Mouse (Mus musculus) megakaryocyte, adult 5-6 weeks (primary cell): ENCODE measurements around the gene March1. TPM values are rescaled to one million over a fixed set of nuclear protein-coding genes. Genes with fewer than 3 reads are reported as not detected.
"Not testable (repeated sequence)": the region's sequence is repeated elsewhere in the genome, so short reads cannot be mapped to it uniquely, and the experiment has no call there.

ENCODE experiments used
- ATAC-seq: 2 replicates; pipeline ENCODE4 v1.8.0; 2016; ENCODE audit warnings: mild to moderate bottlenecking, inconsistent platforms; ENCODE audit not compliant: poor library complexity, severe bottlenecking
- total RNA-seq, 2 experiments: library from RNA; stranded (forward) in 1 of 2; stranded (reverse) in 1 of 2; fragments of 153-499, 151-499 nt in 1 of 2; fragments of 221-1000, 200-1000 nt in 1 of 2; gene quantifications; 2 replicates each; pipeline versions ENCODE4 v1.2.3 to v1.2.4; 2015 to 2017

The March1 gene
- total RNA-seq, 2 experiments from 2014 or later: 91.5 to 95.9 TPM

DNA sequence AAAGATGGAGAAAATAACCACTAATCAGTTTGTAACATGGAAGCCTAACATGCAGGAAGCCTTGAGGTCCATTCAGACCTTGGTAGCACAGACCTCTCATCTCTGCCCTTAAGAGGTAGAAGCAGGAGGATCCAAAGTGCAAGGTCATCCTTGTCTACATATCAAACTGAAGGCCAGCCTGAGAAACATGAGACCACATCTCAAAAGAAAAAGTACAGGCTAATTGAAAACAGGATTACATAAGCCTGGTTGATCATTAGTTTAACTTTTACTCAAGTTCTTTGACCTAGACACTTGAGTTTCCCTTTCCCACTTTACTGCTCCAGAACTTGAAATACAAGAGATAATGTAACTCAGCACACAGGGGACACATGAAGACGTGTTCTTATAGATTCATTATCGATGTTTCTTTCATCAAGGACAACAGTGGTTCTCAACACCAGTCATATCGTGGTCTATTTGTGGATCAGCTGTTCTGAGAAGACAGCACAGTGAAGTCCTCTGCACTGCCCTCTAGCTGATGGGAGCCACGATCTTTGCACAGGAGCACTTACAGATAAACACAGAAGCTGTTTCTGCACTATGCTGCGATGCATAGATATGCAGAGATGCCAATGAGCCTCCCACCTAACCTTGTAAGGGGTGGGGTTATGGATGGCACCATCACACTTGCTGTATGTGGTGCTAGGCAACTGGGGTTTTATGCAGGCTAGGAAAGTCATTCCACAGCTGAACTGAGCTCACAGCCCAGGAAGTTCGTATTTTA is 789.1 kb downstream of the March1 start:
- no peak for ATAC-seq

DNA sequence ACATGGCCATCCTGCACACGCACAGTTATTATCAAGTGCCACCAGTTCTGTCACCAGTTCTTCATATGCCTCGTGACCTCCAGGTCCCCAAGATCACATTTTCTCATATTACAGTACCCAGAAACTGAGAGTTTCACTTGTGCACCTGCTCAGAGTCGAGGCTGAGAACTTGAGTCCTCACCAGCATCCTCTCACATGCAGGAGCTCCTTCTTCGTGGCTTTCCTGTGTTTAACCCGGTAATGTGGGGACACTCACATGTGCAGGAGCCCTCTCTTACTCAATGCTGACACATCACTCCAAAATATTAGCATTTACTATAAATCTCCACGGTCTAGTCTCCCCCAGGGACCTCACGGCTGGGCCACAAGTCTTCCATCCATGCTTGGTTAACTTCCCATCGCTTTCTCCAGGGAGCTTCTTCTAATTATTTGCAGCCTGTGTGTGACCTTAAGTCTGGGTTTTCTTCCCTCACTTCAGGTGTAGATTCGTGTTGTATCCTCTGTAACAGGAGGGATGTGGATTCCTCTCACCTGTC is 792.4 kb downstream of the March1 start:
- ATAC-seq: no peak

DNA sequence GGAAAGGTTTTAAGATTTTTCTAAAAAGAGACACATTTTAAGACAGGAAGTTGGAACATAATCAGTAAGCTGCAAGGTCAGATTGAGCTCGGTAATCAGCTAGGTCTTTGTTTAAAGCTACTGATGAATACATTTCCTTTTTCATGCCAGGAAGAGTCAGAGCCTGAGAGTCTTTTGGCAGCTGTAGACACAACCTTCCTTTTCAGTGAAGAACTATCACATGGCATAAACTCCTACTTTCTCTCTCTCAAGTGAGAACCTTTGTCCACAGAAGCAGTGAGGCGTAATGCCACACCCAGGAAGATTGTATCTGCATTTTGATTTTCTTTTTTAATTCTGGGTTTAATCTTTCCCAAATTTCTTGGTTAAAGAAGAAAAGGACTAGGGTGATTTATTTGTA is 795.4 kb downstream of the March1 start:
- no peak for ATAC-seq

DNA sequence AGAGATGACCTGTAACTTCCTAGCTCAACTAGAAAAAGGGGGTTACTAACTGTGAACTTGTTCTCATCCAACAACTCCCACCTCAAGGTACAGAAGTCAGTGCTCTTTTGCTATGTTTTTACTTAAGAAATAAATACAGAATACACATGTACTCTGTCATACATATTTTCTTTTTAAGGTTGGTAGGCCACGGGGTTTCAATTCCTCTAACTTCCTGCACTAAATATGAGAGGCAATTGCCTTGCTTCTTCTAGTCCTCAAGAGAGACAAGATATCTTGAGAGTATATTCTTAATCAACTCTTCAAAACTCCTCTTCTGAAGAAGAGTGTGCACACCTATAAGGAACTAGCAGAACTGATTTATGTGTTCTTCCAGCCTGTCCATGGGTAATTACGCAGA is 797.5 kb downstream of the March1 start:
- peak; percentile 24; the same call in 1 of the 2 replicates for ATAC-seq

DNA sequence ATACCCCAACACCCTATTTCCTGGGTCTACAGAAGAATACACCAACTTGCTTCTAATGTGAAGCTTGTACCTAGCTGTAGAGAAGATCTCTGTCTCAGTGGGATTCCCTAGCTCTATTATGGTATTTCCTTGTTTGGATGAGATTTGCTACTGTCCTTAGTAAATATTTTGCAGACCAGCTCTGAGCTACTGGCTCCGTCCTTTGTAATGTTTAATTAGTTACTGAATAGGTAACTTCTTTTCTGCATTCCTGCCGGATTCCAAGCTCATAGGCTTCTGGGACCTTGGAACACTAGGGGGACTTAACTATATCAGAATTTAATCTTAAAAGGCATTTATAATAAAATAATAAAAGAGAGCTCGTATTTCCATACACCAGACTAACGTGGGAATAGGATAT is 799.9 kb downstream of the March1 start:
- not testable (repeated sequence) for ATAC-seq

DNA sequence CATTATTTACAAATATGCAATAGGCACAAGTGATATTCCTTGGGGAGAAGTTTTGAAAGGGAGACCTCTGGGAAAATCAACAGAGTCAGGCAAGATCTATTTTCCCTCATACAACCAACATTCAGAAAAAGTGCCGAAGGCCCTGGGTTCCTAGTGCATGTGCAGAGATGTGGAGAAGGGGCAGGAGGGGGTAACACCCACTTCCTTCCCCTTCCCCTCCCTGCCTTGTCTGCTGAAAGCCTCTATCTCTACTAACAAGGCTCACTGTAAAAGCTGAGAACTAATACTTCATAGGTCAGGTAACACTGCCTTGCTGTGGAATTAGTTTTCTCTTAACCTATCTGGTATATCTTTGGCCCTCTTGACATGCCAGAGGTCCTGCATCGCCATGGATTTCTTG is 812.9 kb downstream of the March1 start:
- peak; percentile 51; the same call in 1 of the 2 replicates for ATAC-seq

DNA sequence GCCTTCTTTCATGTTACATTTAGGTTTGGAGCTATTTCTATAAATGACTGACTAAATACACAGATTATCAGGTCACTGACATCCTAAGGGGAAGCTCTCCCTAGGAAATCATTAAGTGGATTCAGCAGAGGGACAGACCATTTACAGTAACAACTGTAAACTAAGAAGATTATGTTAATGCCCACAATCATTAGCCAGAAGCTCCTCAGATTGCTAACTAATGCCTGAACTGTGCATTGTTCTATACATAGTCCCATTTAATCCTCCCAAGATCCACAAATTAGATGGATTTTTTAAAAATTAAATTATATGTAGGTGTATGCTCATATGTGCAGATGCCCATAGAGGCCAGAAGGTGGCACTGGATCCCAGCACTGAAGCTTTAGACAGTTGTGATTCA is 815.9 kb downstream of the March1 start:
- ATAC-seq: no peak

DNA sequence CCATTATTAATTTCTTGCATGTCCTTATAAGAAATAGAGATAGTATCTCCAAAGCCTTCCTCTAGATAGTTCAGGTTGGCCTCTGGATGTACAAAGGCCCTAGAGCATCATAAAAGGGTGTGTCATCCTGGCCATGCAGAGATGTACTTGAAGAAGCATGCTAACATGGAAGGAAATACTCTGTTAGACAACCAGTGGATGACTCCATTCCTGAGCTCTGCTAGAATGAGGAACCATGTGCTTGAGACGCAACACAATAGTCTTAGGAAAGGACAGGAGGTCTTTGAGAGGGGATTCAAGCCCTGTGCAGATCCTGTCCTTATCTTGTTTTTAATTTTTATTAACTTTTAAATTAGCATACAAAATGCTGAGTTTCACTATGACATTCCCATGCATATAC is 819.1 kb downstream of the March1 start:
- ATAC-seq: peak; percentile 77

DNA sequence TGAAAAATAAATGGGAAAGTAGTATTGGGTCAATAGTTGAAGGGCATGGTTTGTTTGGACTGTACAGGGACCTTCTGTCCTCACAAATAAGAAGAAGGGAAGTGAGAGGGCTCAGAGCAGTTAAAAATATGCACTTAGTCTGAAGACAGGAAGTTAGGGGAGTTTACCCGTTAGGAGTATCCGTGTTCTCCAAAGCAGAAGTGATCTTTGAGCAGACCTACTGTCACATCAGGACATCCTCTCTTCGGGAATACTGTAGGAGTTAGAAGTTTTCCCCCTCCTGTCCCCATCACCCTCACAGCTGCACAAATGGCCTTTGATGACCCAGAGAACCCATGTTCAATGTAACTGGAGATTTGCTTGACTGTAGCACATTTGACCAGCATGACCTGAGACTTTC is 820.2 kb downstream of the March1 start:
- peak; percentile 73 for ATAC-seq

DNA sequence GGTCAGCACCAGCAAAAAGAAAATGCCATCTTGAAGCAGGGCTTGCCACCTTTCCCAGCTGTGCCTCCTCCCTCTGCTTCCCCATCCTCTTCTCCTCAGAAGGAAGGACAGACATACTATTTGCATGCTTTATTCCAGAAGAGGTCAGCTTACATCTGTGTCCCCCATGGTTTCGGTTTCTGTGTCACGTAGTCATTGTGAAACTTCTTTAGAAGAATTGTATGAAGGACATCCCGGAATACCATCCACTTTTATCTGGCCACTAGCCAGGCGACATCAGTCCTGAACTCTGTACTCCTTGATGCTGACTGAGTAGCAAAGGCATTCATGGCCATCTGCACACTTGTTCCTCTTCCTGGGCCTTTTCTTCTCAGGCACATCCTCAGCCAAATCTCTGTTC is 820.8 kb downstream of the March1 start:
- peak; percentile 28 for ATAC-seq

DNA sequence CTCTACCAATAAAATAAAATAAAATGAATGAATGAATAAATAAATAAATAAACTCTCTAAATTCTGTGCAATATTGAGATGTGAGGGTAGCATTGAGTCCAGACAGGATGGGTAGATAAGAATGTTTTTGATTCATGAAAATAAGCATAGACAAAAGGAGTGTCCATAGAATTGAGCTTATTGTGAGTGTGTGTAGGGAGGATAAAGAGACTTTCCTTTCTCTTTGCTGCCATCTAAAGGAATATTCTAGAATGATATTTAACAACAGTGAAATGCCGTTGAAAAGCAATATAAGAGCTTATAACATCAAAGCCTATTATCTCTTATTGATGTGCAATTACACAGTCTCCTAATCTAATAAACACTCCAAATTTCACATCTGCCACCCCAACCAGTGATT is 823.4 kb downstream of the March1 start:
- no peak for ATAC-seq

DNA sequence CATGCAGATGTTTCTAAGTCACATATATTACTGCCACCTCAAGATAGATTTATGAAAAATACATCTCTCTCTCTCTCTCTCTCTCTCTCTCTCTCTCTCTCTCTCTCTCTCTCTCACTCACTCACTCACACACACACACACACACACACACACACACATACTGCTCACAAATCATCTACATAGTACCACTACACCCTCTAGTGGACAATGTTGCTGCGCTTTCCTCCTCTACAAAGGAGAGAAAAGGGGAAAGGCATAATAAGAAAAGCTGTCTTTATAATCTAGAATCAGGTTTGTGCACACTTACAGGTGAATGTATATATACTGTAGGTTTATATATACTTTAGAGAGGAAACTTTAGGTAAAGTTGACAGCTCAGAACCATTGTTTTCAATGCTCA is 825.1 kb downstream of the March1 start:
- ATAC-seq: no peak

DNA sequence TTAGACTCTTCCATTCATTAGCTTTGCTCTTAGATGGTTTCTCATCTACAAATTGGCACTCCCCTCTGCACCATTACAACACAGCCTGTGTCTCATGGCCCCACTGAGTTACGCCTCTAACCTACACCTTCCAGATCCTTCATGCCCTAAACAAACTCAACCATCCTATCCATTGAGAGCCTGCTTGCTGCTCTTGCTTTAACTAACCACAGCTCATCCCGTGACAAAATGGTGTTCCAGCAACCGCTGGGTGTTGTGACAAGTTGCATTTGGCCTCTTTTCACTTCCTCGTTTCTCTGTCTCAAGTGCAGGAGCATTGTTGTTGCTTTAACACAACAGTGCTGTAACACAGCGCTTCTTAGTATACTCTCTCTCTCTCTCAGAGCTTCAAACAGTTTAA is 826.4 kb downstream of the March1 start:
- peak; percentile 84 for ATAC-seq

DNA sequence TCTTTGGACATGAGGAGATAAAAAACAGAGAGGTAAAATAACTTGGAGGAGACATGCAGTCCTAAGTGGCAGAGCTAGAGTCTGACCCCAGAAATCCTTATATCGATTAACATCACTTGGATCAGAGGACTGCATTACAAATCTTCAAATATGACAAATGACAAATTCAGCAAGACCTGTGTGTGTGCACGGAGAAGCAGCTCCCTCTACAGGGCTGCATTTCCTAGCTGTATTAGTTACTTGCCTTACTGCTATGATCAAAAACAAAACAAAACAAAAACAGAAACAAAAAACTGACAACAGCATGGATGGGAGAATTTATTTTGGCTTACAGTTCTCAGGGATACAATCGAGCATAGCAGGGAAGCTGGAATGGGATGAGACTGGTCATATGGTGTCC is 827.7 kb downstream of the March1 start:
- ATAC-seq: no peak

DNA sequence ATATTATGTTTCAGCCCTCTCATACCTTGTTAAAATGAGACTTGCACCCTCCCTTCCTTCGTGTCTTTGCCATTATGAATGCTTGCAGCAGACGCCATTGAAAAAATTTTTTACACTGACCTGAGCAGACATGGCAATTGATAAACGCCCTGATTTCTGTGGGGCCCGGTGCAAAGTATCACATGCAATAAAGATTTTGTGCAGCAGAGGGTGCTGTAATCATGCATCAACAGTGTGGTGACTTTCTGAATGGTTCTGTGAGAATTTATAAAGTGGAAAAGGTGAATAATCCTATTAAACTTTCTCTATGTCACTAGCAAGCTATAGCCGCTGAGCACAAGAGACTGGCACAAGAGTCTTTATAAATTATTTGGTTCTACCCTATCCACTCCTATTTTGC is 833.0 kb downstream of the March1 start:
- ATAC-seq: peak; percentile 67

DNA sequence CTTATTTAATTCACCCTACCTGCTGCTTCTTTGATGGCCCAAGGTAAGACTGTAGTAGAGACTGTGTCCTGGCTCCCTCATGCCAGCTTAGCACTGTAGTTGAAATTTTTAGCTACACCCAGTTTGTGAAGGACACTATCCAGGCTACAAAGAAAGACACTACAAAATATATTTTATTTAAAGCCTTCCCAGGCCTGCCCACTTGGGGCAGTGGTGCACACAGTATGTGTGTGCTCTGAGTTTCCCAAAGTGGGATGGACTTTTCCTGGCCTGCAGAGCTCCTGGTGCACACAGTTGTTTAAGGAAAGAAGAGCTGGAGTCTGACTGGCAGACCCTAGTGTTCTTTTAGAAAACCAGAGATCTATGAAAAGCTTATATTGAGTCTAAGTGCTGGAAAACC is 839.4 kb downstream of the March1 start:
- ATAC-seq: 0 out of 2 replicates have a peak, but pooled peaks have one; percentile 49

DNA sequence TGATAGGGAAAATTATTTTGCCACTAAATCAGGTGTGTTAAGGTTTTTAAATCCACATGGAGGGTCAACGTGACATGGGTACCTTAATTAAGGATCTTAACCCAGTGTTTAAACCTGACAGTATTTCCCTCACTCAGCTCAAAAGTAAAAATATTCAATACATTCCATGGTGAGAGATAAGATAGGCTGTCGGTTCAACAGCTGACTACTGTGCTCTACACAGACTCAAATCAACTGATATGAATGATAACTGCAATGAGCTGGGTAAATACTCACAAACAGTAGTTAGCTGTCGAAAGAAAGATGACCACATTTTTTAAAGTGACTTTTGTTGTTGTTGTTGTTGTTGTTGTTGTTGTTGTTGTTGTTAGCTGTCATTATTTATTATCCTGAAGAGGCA is 852.1 kb downstream of the March1 start:
- no peak for ATAC-seq

DNA sequence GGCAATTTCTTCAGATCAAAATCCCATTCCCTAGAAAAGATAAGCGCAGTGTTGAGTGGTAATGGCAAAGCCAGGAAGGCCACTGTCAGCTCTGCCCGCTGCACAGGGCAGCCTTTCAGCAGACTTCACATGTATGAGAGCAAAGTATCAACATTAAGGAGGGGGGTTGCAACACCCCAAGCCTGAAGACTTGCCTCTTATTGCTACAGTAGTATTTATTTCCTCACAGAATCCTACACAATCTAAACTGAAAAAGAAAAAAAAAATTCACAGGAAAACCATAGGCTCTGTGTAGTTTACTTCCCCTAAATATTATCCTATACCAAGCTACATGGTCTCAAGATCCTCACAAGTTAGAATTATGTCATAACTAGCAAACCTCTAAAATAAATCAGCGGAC is 859.2 kb downstream of the March1 start:
- ATAC-seq: no peak

DNA sequence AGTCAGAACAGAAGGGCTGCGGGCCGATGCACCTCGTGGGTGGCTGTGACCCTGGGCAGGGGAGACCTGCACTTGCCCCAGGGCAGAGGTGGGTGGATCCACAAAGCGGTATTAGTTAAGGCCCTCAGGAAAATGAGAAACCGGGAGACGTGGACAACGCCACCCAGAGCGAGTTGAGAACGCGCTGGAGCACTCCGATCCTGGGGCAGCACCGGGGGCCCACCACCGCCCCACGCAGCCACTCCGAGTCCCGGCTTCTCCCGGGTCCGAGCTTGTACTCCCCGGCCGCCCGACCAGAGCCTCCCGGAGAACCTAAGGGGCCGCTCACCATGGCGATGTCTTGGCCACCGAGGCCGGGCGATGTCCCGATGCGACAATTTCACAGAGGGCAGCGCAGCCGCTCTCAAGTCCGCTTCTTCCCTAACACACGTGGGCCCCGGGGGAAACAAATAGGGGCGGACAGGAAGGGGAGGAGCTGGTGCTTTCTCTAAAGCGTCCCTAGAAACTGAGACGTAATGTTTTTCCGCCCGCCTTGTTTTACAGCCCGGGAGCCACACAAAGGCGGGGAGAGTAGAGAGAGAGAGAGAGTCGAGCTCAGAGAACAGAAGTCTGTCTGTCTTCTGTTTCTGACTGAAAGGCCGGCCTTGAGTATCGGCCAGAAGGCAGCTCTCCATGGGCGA is 868.5 kb downstream of the March1 start, which contains the start of gene Tma16:
Gene Tma16 (minus strand): TSS at position 447 of the 680 bp plus-strand sequence.
- ATAC-seq: peak; percentile 92

DNA sequence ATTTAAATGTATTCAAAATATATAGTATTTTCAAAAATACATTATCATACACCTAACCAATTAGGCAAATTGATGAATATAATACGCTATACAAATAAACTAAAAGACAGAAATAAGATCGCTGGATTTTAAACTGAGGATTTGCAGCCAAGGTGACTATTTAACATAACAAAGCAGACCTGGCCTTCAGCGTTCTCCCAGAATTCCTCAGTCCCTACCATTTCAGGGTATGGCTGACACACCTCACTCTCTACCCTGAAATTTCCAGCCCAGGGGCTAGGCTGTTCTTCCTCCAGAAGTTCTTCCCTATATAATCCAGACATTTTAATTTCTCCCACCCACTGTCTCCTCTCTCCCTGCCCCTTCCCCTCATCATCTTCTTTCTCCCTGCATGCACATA is 870.9 kb downstream of the March1 start:
- ATAC-seq: no peak

DNA sequence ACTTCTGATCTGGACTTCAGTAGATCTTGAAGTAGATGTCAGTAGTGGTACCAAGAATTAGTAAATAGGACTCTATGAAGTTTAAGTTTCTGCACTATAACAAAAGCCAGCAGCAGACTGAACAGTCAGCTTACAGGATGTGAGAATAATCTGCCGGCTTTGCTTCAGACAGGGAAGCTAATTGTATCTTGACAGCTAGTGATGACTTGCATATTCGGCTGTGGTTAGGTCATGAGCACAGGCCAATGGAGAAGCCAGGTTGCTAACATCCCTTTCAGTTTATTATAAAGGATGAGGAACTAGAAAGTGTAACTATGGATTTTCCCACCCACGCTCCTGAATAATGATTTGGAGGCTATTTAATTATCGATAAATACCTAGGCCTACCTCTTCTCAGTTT is 872.9 kb downstream of the March1 start:
- ATAC-seq: peak; percentile 82

DNA sequence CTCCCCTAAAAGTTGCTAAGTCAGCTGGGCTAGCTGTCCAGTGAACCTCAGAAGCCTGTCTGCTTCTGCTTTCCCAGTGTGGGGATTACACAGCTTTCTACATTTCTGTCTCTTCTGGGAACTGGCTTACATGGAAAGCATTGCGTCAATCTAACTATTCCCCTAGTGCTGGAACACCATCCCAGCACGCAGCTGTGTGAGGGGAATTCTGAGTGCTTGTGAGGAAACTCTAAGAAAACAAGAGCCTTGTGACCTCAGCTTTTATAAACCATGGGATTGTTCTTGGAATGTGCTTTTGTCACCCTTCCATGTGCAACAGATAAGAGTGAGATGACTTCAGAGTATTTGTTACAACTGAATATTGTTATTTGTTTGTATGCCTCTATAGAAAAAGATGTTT is 876.8 kb downstream of the March1 start:
- no peak for ATAC-seq
